Mouse (Mus musculus) liver, embryonic 16.5 days (tissue): ENCODE measurements around the gene Sfta2. TPM values are rescaled to one million over a fixed set of nuclear protein-coding genes. Genes with fewer than 3 reads are reported as not detected.

ENCODE experiments used
- ATAC-seq: fragments of 200-750 bp; cut with Nextera tagmentation; 2 replicates; pipeline ENCODE4 v1.8.0; 2017; ENCODE audit warnings: low read depth, mild to moderate bottlenecking, moderate number of reproducible peaks, moderate library complexity
- H3K27ac ChIP-seq: fragments of 300-500 bp; sonication (generic); 2 replicates; pipeline ENCODE4 v1.5.1; 2014; ENCODE audit warnings: mild to moderate bottlenecking, low read length
- H3K27me3 ChIP-seq: fragments of 300-500 bp; sonication (generic); 2 replicates; pipeline ENCODE4 v1.6.1; 2014; ENCODE audit warnings: low read depth, low read length, mixed read lengths; ENCODE audit not compliant: control insufficient read depth, insufficient read depth
- H3K36me3 ChIP-seq: fragments of 300-500 bp; sonication (generic); 2 replicates; pipeline ENCODE4 v1.6.1; 2014; ENCODE audit warnings: mild to moderate bottlenecking; ENCODE audit not compliant: control insufficient read depth, insufficient read depth
- H3K4me1 ChIP-seq: fragments of 300-500 bp; sonication (generic); 2 replicates; pipeline ENCODE4 v1.6.1; 2014; ENCODE audit warnings: low read depth, low read length, mixed read lengths; ENCODE audit not compliant: control insufficient read depth
- H3K4me2 ChIP-seq: fragments of 300-500 bp; sonication (generic); 2 replicates; pipeline ENCODE4 v1.6.1; 2014; ENCODE audit warnings: low read depth, low read length, mixed read lengths
- H3K4me3 ChIP-seq: fragments of 300-500 bp; sonication (generic); 2 replicates; pipeline ENCODE4 v1.5.1; 2014; ENCODE audit warnings: low read depth, mild to moderate bottlenecking, low read length
- H3K9ac ChIP-seq: fragments of 300-500 bp; sonication (generic); 2 replicates; pipeline ENCODE4 v1.6.1; 2014; ENCODE audit warnings: low read depth, low read length
- H3K9me3 ChIP-seq: fragments of 300-500 bp; sonication (generic); replicated peaks from 2 replicates; pipeline ENCODE4 v1.6.1; 2016; ENCODE audit warnings: low read length; ENCODE audit not compliant: control insufficient read depth
- WGBS: fragments of 180-500 bp; shearing (Covaris S2); extraction: QIAGEN DNeasy Blood & Tissue Kit; methylation state at CpG from one replicate; pipeline ENCODE4 v1.1.7; 2014; ENCODE audit not compliant: insufficient replicate concordance; 5-methylcytosine and 5-hydroxymethylcytosine counted together
- polyA plus RNA-seq: library from polyadenylated mRNA; unstranded; fragments of >200 nt; fragmentation: Nextera tagmentation; extraction: Ambion mirVana; gene quantifications from 2 replicates; pipeline ENCODE4 v1.2.1, GENCODE M21; 2015

Sfta2 gene
- polyA plus RNA-seq, 1 experiment from 2014 or later, result not detected

DNA sequence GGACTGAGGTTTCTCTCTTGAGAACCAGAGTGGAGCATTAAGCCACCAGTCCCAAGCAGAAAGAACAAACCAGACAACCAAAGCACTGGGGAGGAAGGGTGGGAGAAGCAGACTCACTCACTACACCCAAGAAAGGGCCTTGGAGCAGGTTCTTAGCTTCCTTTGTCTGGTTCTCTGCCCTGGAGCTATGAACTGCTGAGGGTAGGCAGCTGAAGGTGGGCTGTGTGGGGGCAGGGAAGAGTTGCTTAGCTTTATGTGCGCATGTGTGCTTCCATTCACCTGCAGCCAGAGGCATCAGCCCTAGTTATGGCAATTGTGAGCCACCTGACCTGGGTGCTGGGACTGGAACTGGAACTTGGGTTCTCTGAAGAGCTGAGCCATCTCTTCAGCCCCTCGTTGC, 51.7 kb downstream of the Sfta2 start:
- Histone ChIP-seq H3K4me3 (no peak overlapping the region), H3K36me3 (peaks cover 8% of the 10 kb centered on the region; the same call in 1 of the 2 replicates), H3K27me3 (no peaks in the 10 kb centered on the region), H3K27ac (no peak overlapping the region), H3K4me2 (no peak overlapping the region), H3K4me1 (no peaks in the 10 kb centered on the region), H3K9me3 (no peaks in the 10 kb centered on the region), H3K9ac (no peak overlapping the region)
- no peak for ATAC-seq
- 61% methylated on average over 2 of the region's 2 CpGs for WGBS

DNA sequence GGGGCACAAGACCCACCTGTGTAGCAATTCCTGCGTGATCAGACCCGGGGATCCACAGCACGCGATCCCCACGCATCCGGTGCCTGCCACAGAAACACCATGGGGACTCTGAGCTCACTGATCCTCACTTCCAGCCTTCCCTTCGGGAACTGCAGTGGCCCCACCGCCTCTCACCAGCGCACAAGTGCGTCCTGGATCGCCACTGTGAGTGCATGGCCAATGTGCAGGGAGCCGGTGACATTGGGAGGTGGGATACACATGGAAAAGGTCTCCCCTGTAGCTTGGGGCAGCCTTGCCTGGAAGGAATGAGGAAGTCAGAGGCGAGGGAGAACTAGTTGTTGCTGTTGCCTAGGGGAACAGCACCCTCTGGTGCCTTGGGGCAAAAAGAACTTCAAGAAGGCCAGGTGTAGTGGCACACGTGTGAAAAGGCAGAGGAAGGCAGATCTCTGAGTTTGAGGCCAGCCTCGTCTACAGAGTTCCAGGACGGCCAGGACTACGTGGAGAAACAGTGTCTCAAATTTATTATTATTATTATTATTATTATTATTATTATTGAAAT, 64.7 kb downstream of the Sfta2 start:
- no peak for ATAC-seq
- whole genome bisulfite sequencing, result 71% methylated on average over 17 of the region's 17 CpGs

DNA sequence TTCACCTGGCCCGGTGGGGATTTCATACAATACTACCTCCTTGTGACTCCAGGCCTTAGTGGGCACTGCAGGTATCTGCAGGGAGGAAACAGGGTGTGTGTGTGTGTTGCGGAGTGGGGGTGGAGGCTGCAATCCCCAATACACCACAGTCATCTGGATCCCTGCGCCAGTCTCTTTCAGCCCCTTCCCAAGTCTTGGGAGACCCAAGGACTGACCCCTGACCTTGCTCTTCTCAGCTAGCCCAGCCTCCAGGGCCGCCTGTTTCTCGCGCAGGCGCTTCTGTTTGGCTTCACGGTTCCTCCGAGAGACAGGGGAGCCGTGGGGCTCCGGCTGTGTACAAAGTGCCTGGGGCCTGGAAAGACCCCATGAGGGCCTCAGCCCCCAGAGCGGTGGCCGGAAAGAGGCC, 65.5 kb downstream of the Sfta2 start:
- Histone ChIP-seq H3K9me3 (no peaks in the 10 kb centered on the region), H3K36me3 (no peaks in the 10 kb centered on the region; the same call in 1 of the 2 replicates), H3K4me3 (peak overlapping the region; percentile 85), H3K27ac (peak overlapping the region; percentile 52), H3K4me1 (peaks cover 11% of the 10 kb centered on the region), H3K4me2 (peak overlapping the region; percentile 98), H3K27me3 (no peaks in the 10 kb centered on the region), H3K9ac (peak overlapping the region; percentile 77)
- 5% methylated on average over 13 of the region's 13 CpGs for WGBS
- peak; percentile 9; the same call in 1 of the 2 replicates for ATAC-seq

More for the DNA sequence above, 64.7 kb downstream of the Sfta2 start:
- no peak overlapping the region for H3K4me2 ChIP-seq
- no peaks in the 10 kb centered on the region for H3K9me3 ChIP-seq
- peaks cover 11% of the 10 kb centered on the region for H3K4me1 ChIP-seq
- H3K9ac ChIP-seq, result no peak overlapping the region
- no peaks in the 10 kb centered on the region; the same call in 1 of the 2 replicates for H3K36me3 ChIP-seq
- no peaks in the 10 kb centered on the region for H3K27me3 ChIP-seq
- H3K27ac ChIP-seq, result no peak overlapping the region
- no peak overlapping the region for H3K4me3 ChIP-seq

DNA sequence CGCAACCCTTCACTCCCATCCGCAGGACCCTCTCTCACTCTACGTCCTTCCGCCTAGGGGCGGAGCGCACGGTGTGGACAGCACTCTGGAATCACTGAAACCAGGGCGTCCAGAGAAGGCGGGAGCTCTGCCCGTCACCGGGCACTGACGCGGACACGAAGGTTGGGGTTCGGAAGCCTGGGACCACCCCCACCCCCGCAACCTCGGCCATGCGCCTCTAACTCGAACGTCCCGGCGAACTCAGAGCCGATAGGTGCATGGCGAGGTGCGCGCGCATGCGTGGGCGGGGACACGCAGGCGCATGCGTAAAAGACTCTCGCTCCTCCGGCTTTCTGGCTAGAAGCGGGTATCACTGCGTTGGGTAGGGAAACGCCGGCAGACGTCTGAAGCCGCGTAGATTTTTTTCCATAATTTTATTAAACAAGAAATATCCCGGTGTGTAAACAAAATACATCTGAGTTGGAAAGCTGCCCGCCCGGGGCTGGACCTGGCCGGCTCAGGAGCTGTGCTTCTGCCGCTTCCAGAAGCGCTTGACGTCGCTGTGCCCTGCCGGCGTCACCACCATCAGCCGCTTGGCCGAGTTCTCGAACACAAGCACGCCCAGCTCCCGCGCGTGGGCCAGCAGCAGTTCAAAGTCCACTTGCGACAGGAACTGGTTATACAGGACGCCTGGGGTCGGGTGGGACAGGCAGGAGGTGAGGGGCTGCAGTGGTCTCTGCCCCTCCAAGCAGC, 66.2 kb downstream of the Sfta2 start, which contains the start of gene Vars2:
Vars2 (minus strand) TSS at position 259 of the 732 bp plus-strand sequence.
- Histone ChIP-seq H3K36me3 (no peaks in the 10 kb centered on the region; the same call in 1 of the 2 replicates), H3K27ac (peak within 1 kb of the TSS; percentile 52), H3K4me1 (peaks cover 12% of the 10 kb centered on the region), H3K9me3 (no peaks in the 10 kb centered on the region), H3K9ac (peak within 1 kb of the TSS; percentile 77), H3K27me3 (no peaks in the 10 kb centered on the region), H3K4me3 (peak within 1 kb of the TSS; percentile 85), H3K4me2 (peak within 1 kb of the TSS; percentile 98)
- peak; percentile 85 for ATAC-seq
- under 1% methylated on average over 61 of the region's 61 CpGs for WGBS

DNA sequence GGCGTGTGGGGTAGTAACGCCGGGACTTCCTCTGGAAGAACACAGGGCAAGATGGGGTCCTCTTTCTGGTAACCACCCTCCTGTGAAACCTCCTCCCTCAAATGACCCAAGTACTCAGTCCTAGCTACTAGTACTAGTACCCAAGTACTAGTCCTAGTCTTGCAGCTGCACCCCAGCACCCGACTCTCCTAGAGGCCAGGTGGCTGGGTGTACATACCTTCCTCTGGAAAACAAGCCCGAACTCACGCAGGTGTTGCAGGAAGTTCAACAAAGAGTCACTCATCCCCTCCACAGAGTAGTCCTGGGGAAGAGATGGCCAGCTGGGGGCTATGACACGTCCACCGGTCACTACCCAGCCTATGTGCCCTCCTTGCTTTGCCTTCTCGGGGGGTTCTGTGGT, 68.4 kb downstream of the Sfta2 start:
- no peak overlapping the region for H3K4me3 ChIP-seq
- H3K4me1 ChIP-seq, result peaks cover 16% of the 10 kb centered on the region
- no peak overlapping the region for H3K9ac ChIP-seq
- H3K4me2 ChIP-seq, result no peak overlapping the region
- H3K36me3 ChIP-seq, result no peaks in the 10 kb centered on the region
- no peak for ATAC-seq
- H3K27ac ChIP-seq, result no peak overlapping the region
- H3K9me3 ChIP-seq, result no peaks in the 10 kb centered on the region
- H3K27me3 ChIP-seq, result no peaks in the 10 kb centered on the region
- 79% methylated on average over 9 of the region's 9 CpGs for WGBS

DNA sequence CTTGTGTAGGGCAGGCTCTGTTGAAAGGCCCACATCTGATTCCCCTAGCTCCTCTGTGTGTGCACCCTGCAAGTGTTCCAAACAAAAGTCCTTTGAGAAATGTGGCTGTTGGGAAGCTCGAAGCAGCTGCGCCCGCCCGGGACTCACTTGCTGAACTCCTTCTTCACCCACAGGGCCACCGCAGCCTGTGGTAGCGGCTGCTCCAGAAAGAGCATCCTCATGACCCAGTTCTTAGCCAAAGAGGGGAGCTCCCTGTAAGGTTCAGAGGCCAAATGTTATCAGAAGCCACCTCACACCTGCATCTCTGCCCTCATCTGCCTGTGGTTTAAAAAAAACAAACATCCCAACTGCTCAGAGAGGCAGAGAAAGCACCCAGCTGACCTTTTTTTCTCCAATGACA, 70.5 kb downstream of the Sfta2 start:
- Histone ChIP-seq H3K4me1 (peaks cover 13% of the 10 kb centered on the region), H3K36me3 (no peaks in the 10 kb centered on the region), H3K27ac (no peak overlapping the region), H3K27me3 (no peaks in the 10 kb centered on the region), H3K4me2 (no peak overlapping the region), H3K4me3 (no peak overlapping the region), H3K9ac (no peak overlapping the region), H3K9me3 (no peaks in the 10 kb centered on the region)
- 78% methylated on average over 6 of the region's 6 CpGs for WGBS
- no peak for ATAC-seq

DNA sequence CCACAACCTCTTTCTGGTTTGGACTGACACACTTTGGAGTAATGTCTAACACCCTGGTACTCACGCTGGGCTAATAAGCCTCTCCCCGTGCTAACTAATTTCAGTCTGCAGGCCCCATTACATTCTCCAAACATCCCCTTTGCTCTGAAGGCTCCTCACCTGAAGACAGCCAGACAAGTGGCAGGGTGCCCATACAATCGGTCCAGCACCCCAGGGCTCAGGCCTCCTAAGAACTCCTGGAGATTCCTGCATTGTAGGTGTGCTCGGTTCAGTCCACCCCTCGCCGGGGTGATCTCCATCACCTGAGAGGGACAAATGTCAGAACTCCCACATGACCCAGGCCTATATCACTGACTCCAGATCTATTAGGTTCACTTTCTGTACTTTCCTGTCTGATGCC, 71.2 kb downstream of the Sfta2 start:
- H3K9me3 ChIP-seq, result no peaks in the 10 kb centered on the region
- H3K27me3 ChIP-seq, result no peaks in the 10 kb centered on the region
- no peak overlapping the region for H3K4me3 ChIP-seq
- 85% methylated on average over 6 of the region's 6 CpGs for WGBS
- peaks cover 10% of the 10 kb centered on the region for H3K4me1 ChIP-seq
- H3K27ac ChIP-seq, result no peak overlapping the region
- ATAC-seq, result no peak
- H3K4me2 ChIP-seq, result no peak overlapping the region
- H3K36me3 ChIP-seq, result no peaks in the 10 kb centered on the region
- no peak overlapping the region for H3K9ac ChIP-seq

DNA sequence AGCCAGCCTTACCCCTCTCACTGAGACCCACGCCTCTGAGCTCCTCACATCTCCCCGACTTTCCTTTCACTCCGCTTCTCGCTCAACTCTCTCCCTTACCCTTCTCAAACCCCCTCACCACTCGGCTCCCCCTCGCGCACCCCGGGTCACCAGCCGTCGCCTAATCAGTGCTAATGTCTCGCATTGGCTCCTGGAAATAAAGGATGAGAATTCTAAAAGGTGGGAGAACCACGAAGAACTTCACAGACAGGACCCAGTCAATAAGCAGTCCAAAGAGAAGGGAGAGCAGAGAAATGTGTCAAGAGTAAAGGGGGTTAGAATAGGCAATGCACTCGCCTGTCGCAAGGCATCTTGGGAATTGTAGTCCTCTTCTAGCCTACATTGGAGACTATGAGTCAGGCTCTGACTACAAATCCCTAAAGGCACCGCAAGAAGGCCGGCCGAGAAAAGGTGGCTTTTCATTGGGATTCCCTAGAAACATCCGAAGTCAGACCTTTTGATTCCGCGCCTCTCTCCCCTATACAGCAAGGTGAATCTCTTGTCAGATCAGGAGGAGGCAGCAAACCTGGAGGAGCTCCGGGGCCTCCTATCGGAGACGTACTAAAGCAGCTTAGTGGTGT, 72.2 kb downstream of the Sfta2 start, which contains the start of gene Gtf2h4:
Gtf2h4 (minus strand) TSS at position 324 of the 620 bp plus-strand sequence.
- peaks cover 6% of the 10 kb centered on the region for H3K4me1 ChIP-seq
- H3K27ac ChIP-seq, result no peak within 1 kb of the TSS
- WGBS, result 2% methylated on average over 23 of the region's 23 CpGs
- peak within 1 kb of the TSS; percentile 80 for H3K9ac ChIP-seq
- no peaks in the 10 kb centered on the region for H3K9me3 ChIP-seq
- H3K4me2 ChIP-seq, result peak within 1 kb of the TSS; percentile 67
- ATAC-seq, result peak; percentile 97
- no peaks in the 10 kb centered on the region for H3K36me3 ChIP-seq
- H3K27me3 ChIP-seq, result no peaks in the 10 kb centered on the region
- H3K4me3 ChIP-seq, result peak within 1 kb of the TSS; percentile 70

DNA sequence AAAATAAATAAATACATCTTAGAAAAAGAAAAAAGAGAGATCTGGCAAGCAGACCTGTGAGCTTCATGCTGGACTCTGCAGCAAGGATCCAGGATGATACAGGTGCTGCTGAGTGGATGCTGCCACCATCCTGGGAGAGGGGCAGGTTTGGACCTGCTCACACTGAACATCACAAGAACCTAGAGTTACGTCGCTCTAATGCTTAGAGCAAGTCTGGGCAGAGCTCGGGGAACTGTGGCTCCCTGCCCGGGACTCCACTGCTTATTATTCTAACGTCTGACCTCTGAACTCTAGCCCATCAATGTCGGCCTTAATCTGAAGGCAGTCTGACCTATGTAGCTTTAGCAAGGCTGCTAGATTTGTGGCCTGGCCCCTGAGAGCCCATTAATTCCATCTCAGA, 79.2 kb downstream of the Sfta2 start:
- WGBS, result 40% methylated on average over 6 of the region's 6 CpGs

More for the DNA sequence above, 79.2 kb downstream of the Sfta2 start:
- H3K27me3 ChIP-seq, result no peaks in the 10 kb centered on the region
- no peak overlapping the region for H3K27ac ChIP-seq
- H3K9ac ChIP-seq, result no peak overlapping the region
- H3K4me3 ChIP-seq, result no peak overlapping the region
- no peaks in the 10 kb centered on the region for H3K36me3 ChIP-seq
- H3K9me3 ChIP-seq, result no peaks in the 10 kb centered on the region
- no peak for ATAC-seq
- no peak overlapping the region for H3K4me2 ChIP-seq
- no peaks in the 10 kb centered on the region for H3K4me1 ChIP-seq
